Mouse (Mus musculus) hindbrain, embryonic 11.5 days (tissue): ENCODE results near the gene Tpte. TPM values are rescaled to one million over a fixed set of nuclear protein-coding genes. Genes with fewer than 3 reads are reported as not detected.

Experiments used
- ATAC-seq: fragments of 200-750 bp; cut with Nextera tagmentation; 2 replicates; pipeline ENCODE4 v1.8.0; 2017; ENCODE audit warnings: mild to moderate bottlenecking, moderate TSS enrichment, moderate library complexity; ENCODE audit not compliant: low FRiP score
- DNase-seq: peaks from one replicate; pipeline ENCODE4 v3.0.0-alpha.2; 2015; ENCODE audit warnings: low spot score
- H3K27ac ChIP-seq: fragments of 300-500 bp; sonication (generic); 2 replicates; pipeline ENCODE4 v1.5.1; 2014; ENCODE audit warnings: mild to moderate bottlenecking, low read depth, low read length
- H3K27me3 ChIP-seq: fragments of 300-500 bp; sonication (generic); 2 replicates; pipeline ENCODE4 v1.6.1; 2014; ENCODE audit warnings: mild to moderate bottlenecking, low read length, moderate library complexity, mixed read lengths; ENCODE audit not compliant: control insufficient read depth, insufficient read depth
- H3K36me3 ChIP-seq: fragments of 300-500 bp; sonication (generic); 2 replicates; pipeline ENCODE4 v1.6.1; 2014; ENCODE audit warnings: mild to moderate bottlenecking, low read length, moderate library complexity, mixed read lengths; ENCODE audit not compliant: control insufficient read depth, insufficient read depth
- H3K4me1 ChIP-seq: fragments of 300-500 bp; sonication (generic); replicated peaks from 2 replicates; pipeline ENCODE4 v1.6.1; 2014; ENCODE audit warnings: low read length, mixed read lengths; ENCODE audit not compliant: control insufficient read depth, insufficient read depth
- H3K4me2 ChIP-seq: fragments of 300-500 bp; sonication (generic); replicated peaks from 2 replicates; pipeline ENCODE4 v1.6.1; 2014; ENCODE audit warnings: mild to moderate bottlenecking, low read depth, low read length
- H3K4me3 ChIP-seq: fragments of 300-500 bp; sonication (generic); 2 replicates; pipeline ENCODE4 v1.5.1; 2014; ENCODE audit warnings: low read depth, low read length
- H3K9ac ChIP-seq: fragments of 300-500 bp; sonication (generic); 2 replicates; pipeline ENCODE4 v1.6.1; 2014; ENCODE audit warnings: low read depth, low read length
- H3K9me3 ChIP-seq: fragments of 300-500 bp; sonication (generic); 2 replicates; pipeline ENCODE4 v1.6.1; 2016; ENCODE audit warnings: low read length; ENCODE audit not compliant: control insufficient read depth
- WGBS: fragments of 180-500 bp; shearing (Covaris S2); extraction: QIAGEN DNeasy Blood & Tissue Kit; methylation state at CpG from one replicate; pipeline ENCODE4 v1.1.7; 2014; 5-methylcytosine and 5-hydroxymethylcytosine counted together
- polyA plus RNA-seq: library from polyadenylated mRNA; unstranded; fragments of >200 nt; fragmentation: Nextera tagmentation; extraction: Ambion mirVana; gene quantifications from 2 replicates; pipeline ENCODE4 v1.2.1, GENCODE M21; 2014

Gene Tpte
- polyA plus RNA-seq, 1 experiment from 2014 or later = not detected

- Histone ChIP-seq H3K36me3 (no peaks in the 10 kb centered on the region), H3K9ac (no peak overlapping the region), H3K9me3 (no peaks in the 10 kb centered on the region), H3K4me3 (no peak overlapping the region), H3K4me1 (no peaks in the 10 kb centered on the region), H3K27me3 (no peaks in the 10 kb centered on the region), H3K27ac (no peak overlapping the region), H3K4me2 (no peak overlapping the region)
- DNase-seq (no peak), ATAC-seq (no peak)
- 87% methylated on average over 4 of the region's 4 CpGs for WGBS
Measured at GRCm38 (mm10) chr8:22400593-22400992, 117.4 kb downstream of the Tpte start.

- H3K27ac ChIP-seq = no peak overlapping the region
- DNase-seq (no peak), ATAC-seq (no peak)
- no peaks in the 10 kb centered on the region for H3K9me3 ChIP-seq
- no peak overlapping the region for H3K4me3 ChIP-seq
- no peak overlapping the region for H3K9ac ChIP-seq
- H3K4me1 ChIP-seq = no peaks in the 10 kb centered on the region
- WGBS = 98% methylated on average over 2 of the region's 2 CpGs
- H3K4me2 ChIP-seq = no peak overlapping the region
- no peaks in the 10 kb centered on the region for H3K36me3 ChIP-seq
- no peaks in the 10 kb centered on the region for H3K27me3 ChIP-seq
Measured at GRCm38 (mm10) chr8:22403235-22403634, 120.0 kb downstream of the Tpte start.

GRCm38 (mm10) chr8:22405733-22406132 is 122.5 kb downstream of the Tpte start:
- Histone ChIP-seq H3K4me3 (no peak overlapping the region), H3K9ac (no peak overlapping the region), H3K27me3 (no peaks in the 10 kb centered on the region), H3K9me3 (no peaks in the 10 kb centered on the region), H3K36me3 (no peaks in the 10 kb centered on the region), H3K4me2 (no peak overlapping the region), H3K4me1 (no peaks in the 10 kb centered on the region), H3K27ac (no peak overlapping the region)
- no peak for ATAC-seq
- 83% methylated on average over 6 of the region's 6 CpGs for WGBS
- no peak for DNase-seq

- Histone ChIP-seq H3K36me3 (no peaks in the 10 kb centered on the region), H3K4me1 (no peaks in the 10 kb centered on the region), H3K4me2 (peak overlapping the region; percentile 69), H3K9ac (peak overlapping the region; percentile 94), H3K27ac (peak overlapping the region; percentile 54), H3K4me3 (peak overlapping the region; percentile 94), H3K9me3 (no peaks in the 10 kb centered on the region), H3K27me3 (no peaks in the 10 kb centered on the region)
- DNase-seq = no peak
- 17% methylated on average over 16 of the region's 16 CpGs for WGBS
- peak; percentile 57 for ATAC-seq
Measured at GRCm38 (mm10) chr8:22410688-22411281, 127.5 kb downstream of the Tpte start.

- under 1% methylated on average over 25 of the region's 25 CpGs for WGBS
- ATAC-seq (peak; percentile 92), DNase-seq (peak; percentile 89)
- Histone ChIP-seq H3K4me2 (peak within 1 kb of the TSS; percentile 69), H3K36me3 (no peaks in the 10 kb centered on the region), H3K27ac (peak within 1 kb of the TSS; percentile 54), H3K9me3 (no peaks in the 10 kb centered on the region), H3K4me1 (no peaks in the 10 kb centered on the region), H3K9ac (peak within 1 kb of the TSS; percentile 94), H3K4me3 (peak within 1 kb of the TSS; percentile 94), H3K27me3 (no peaks in the 10 kb centered on the region)
Measured at GRCm38 (mm10) chr8:22411282-22411702, 128.1 kb downstream of the Tpte start, which contains the start of gene Mrps31. TSS of gene Mrps31 (plus strand) at chr8:22411361.

- Histone ChIP-seq H3K36me3 (no peaks in the 10 kb centered on the region), H3K4me3 (peak overlapping the region; percentile 94), H3K27ac (no peak overlapping the region), H3K9ac (peak overlapping the region; percentile 94), H3K9me3 (no peaks in the 10 kb centered on the region), H3K4me2 (peak overlapping the region; percentile 69), H3K4me1 (no peaks in the 10 kb centered on the region), H3K27me3 (no peaks in the 10 kb centered on the region)
- no peak for ATAC-seq
- peak; percentile 3 for DNase-seq
- 26% methylated on average over 8 of the region's 8 CpGs for WGBS
Measured at GRCm38 (mm10) chr8:22411971-22412370, 128.7 kb downstream of the Tpte start.

Other genes with a start within 250 kb of the Tpte start
- 1.3 and 1.9 TPM in 2 replicates for gene Atp7b, start 223.1 kb upstream of the Tpte start, polyA plus RNA-seq
- 32.3 and 34.1 TPM in 2 replicates for gene Alg11, start 222.7 kb upstream of the Tpte start, polyA plus RNA-seq
- gene Nek5, start 158.4 kb upstream of the Tpte start, polyA plus RNA-seq = 0.77 and 0.91 TPM in 2 replicates
- 10.2 and 10.5 TPM in 2 replicates for gene Nek3, start 117.0 kb upstream of the Tpte start, polyA plus RNA-seq
- gene Ckap2, start 97.6 kb upstream of the Tpte start, polyA plus RNA-seq = 52.1 and 58.7 TPM in 2 replicates
- 35.8 and 39.8 TPM in 2 replicates for gene Vps36, start 90.6 kb upstream of the Tpte start, polyA plus RNA-seq
- gene Thsd1, start 56.1 kb upstream of the Tpte start, polyA plus RNA-seq = 8.8 and 10.8 TPM in 2 replicates
- 11.3 and 14.7 TPM in 2 replicates for gene Slc25a15, start 115.2 kb downstream of the Tpte start, polyA plus RNA-seq
- gene Mrps31, start 127.9 kb downstream of the Tpte start, polyA plus RNA-seq = 43.2 and 49.3 TPM in 2 replicates